Mouse (Mus musculus): Measurements from ENCODE around the gene Sec14l1. TPM values are rescaled to one million over a fixed set of nuclear protein-coding genes. Genes with fewer than 3 reads are reported as not detected.

Gene Sec14l1
- 31.4 TPM for polyA plus RNA-seq (2017; shearing (Covaris generic))

GRCm38 (mm10) chr11:117114592-117115345 is at the start of gene Sec14l1:
Gene Sec14l1 (plus strand): TSS chr11:117115168.

DNA sequence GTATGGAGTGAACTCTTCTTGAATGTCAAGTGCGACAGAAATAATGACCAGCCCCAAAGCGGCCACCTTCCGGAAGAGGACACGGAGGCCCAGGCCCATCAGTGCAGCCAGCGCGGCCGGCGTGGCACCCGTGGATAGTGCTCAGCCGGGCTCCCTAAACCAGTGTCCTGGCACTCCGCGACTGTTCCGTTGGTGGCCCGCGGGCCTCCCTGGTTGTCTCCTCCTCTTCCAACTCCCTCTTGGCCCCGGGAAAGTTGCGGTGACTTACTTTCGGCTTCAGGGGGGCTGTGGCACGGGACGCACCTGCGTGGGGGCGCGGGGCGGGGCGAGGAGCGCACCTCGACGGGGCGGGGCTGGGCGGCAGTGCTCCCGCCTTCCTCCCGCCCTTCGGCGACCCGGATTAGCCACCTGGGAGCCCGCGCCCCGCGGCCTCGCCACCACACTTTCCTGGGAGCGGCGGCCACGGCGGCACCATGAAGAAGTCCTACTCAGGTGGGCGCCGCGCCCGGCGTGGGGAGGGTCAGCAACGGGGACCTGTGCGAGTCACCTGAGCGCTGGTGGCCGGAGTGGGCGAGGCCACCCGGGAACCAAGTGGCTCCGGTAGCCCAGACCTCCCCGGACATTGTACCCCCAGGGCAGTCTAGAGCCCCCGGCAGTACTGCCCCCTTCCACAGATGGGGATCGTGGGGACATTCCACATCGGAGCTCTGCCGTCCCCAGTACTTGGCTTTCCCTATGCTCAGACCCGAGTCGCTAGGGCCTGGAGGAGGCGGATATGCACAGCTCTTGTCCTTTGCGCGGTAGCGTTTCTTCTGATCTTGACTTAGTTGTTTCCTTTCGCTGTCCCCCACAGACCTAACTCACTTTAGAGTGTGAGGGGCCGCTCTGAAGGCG is 84.6 kb downstream of the Sec14l1 start, which contains the start of gene Sept9:
Sept9 (plus strand) TSS at position 380 of the 894 bp plus-strand sequence.

Other genes starting within 250 kb of the Sec14l1 start
- gene Mgat5b, start 196.3 kb upstream of the Sec14l1 start, polyA plus RNA-seq (2017; shearing (Covaris generic)), result not detected
- 381 TPM for gene Sept9, start 84.5 kb downstream of the Sec14l1 start, polyA plus RNA-seq (2017; shearing (Covaris generic))

Measured in CD4-positive, CD25-positive, alpha-beta regulatory T cell, adult 9 weeks (primary cell).